Mouse (Mus musculus) brown adipose tissue, adult 24 weeks (tissue): ENCODE measurements around the gene Pcgf2. TPM values are rescaled to one million over a fixed set of nuclear protein-coding genes. Genes with fewer than 3 reads are reported as not detected.

Experiments
- H3K27ac ChIP-seq: fragments of 200-500 bp; replicated peaks from 2 replicates; pipeline ENCODE4 v1.5.1; 2012; ENCODE audit warnings: low read depth, mild to moderate bottlenecking, low read length
- H3K4me1 ChIP-seq: fragments of 200-500 bp; 2 replicates; pipeline ENCODE4 v1.6.1; 2012; ENCODE audit warnings: low read length, mixed read lengths; ENCODE audit not compliant: control insufficient read depth, insufficient read depth, insufficient read length
- H3K4me3 ChIP-seq: fragments of 200-500 bp; 2 replicates; pipeline ENCODE4 v1.5.1; 2012; ENCODE audit warnings: low read depth, mild to moderate bottlenecking, low read length, moderate library complexity; ENCODE audit not compliant: insufficient read depth
- polyA plus RNA-seq: library from polyadenylated mRNA; stranded (reverse); fragments of >200 nt; gene quantifications from 2 replicates; pipeline ENCODE4 v1.2.4, GENCODE M21; 2012; ENCODE audit not compliant: missing spikeins, insufficient read depth, insufficient read length

Gene Pcgf2
- polyA plus RNA-seq, 1 experiment, result 12.7 TPM

DNA sequence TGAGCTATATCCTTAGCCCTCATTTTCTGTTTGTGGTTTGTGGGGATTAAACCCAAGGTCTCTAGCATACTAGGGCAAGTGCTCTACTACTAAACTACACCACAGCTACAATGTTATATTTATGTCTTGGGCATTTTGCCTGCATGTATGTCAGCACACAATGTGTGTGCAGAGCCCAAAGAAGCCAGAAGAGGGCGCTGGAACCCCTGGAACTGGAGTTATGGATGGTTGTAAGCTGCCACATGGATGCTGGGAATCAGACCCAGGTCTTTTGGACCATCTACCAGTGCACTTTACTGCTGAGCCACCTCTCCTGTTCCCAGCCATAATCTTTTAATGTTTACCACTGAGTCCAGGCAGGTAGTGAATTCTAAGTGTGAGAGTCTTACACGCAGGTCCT is 57.6 kb downstream of the Pcgf2 start:
- H3K4me3 ChIP-seq, result no peak overlapping the region
- no peaks in the 10 kb centered on the region for H3K4me1 ChIP-seq
- no peak overlapping the region for H3K27ac ChIP-seq

DNA sequence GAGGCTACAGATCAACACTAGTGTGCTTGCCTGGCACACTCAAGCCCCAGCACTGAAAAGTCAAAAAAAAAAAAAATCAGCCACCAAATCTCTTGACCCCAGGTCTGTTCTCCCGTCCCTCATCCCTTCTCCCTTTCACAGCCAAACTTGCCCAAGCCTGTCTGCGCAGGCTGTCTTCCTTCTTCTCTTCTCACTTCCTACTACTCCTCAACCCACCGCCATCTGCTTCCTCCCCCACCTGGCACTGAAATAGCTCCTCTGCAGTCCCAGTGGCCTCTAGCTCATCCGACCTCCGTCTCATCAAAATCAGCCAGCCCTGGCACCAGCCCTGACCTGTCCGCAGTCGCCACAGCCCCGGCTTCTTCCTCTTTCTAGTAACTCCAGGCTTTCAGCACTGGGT is 58.6 kb downstream of the Pcgf2 start:
- H3K27ac ChIP-seq, result no peak overlapping the region
- no peaks in the 10 kb centered on the region for H3K4me1 ChIP-seq
- H3K4me3 ChIP-seq, result no peak overlapping the region

Other genes starting within 250 kb of the Pcgf2 start
- gene 4933428G20Rik, start 200.2 kb downstream of the Pcgf2 start, polyA plus RNA-seq, result not detected in 2 replicates
- gene Srcin1, start 124.3 kb downstream of the Pcgf2 start, polyA plus RNA-seq, result 0.21 and 0.32 TPM in 2 replicates
- not detected in 2 replicates for gene Epop, start 70.8 kb downstream of the Pcgf2 start, polyA plus RNA-seq
- gene Mllt6, start 37.1 kb downstream of the Pcgf2 start, polyA plus RNA-seq, result 10.9 and 12.9 TPM in 2 replicates
- gene Cisd3, start 14.7 kb downstream of the Pcgf2 start, polyA plus RNA-seq, result 420 and 579 TPM in 2 replicates
- 364 and 464 TPM in 2 replicates for gene Psmb3, start 2.9 kb upstream of the Pcgf2 start, polyA plus RNA-seq
- 6.1 and 10.3 TPM in 2 replicates for gene Pip4k2b, start 44.2 kb upstream of the Pcgf2 start, polyA plus RNA-seq
- gene Cwc25, start 66.1 kb upstream of the Pcgf2 start, polyA plus RNA-seq, result 5.8 and 7.1 TPM in 2 replicates
- gene 1700001P01Rik, start 75.4 kb upstream of the Pcgf2 start, polyA plus RNA-seq, result not detected in 2 replicates
- 268 and 348 TPM in 2 replicates for gene Rpl23, start 81.9 kb upstream of the Pcgf2 start, polyA plus RNA-seq
- gene Lasp1, start 98.5 kb upstream of the Pcgf2 start, polyA plus RNA-seq, result 56.3 and 58.1 TPM in 2 replicates
- gene B230217C12Rik, start 140.3 kb upstream of the Pcgf2 start, polyA plus RNA-seq, result 0.59 and 2.0 TPM in 2 replicates
- 1.3 and 1.8 TPM in 2 replicates for gene Fbxo47, start 183.7 kb upstream of the Pcgf2 start, polyA plus RNA-seq